Mouse (Mus musculus) left cerebral cortex, adult 8-10 months (tissue): ENCODE measurements around the gene Mif4gd. TPM values are rescaled to one million over a fixed set of nuclear protein-coding genes. Genes with fewer than 3 reads are reported as not detected.
A peak's percentile ranks its signal among the peaks of the same experiment; 100 is the strongest.

ENCODE experiments used
- DNase-seq, 2 experiments: peaks; one replicate each; pipeline ENCODE4 v3.0.0; 2022; ENCODE audit warnings: low spot score in 2 of 2
- total RNA-seq, 4 experiments: library from RNA; stranded (reverse); gene quantifications; 2 replicates each; pipeline ENCODE4 v1.2.4; 2022

Mif4gd gene
- total RNA-seq, 4 experiments from 2014 or later: 13.9 to 22.0 (median 17.6) TPM

- DNase-seq: no peak
Measured at GRCm38 (mm10) chr11:115584376-115585073, 28.2 kb downstream of the Mif4gd start.

- DNase-seq: no peak
Measured at GRCm38 (mm10) chr11:115582913-115583606, 29.7 kb downstream of the Mif4gd start.

GRCm38 (mm10) chr11:115579080-115579479 is 33.7 kb downstream of the Mif4gd start:
- DNase-seq: no peak

- DNase-seq: no peak
Measured at GRCm38 (mm10) chr11:115564961-115565360, 47.8 kb downstream of the Mif4gd start.

GRCm38 (mm10) chr11:115564064-115564809 is 48.5 kb downstream of the Mif4gd start, which contains the start of gene Nup85:
TSS of gene Nup85 (plus strand) at chr11:115564434.
- DNase-seq: peak; percentile 94 to 97

- no peak for DNase-seq
Measured at GRCm38 (mm10) chr11:115563406-115563805, 49.4 kb downstream of the Mif4gd start.

Other genes with a start within 250 kb of the Mif4gd start
- 100 to 1,000 TPM; 103 to 118 (median 107) TPM for gene Hid1, start 245.2 kb downstream of the Mif4gd start, total RNA-seq
- gene Cdr2l, start 231.1 kb downstream of the Mif4gd start, total RNA-seq: 10 to 100 TPM; 26.1 to 27.7 (median 26.9) TPM
- 100 to 1,000 TPM; 118 to 125 (median 120) TPM for gene Mrpl58, start 209.2 kb downstream of the Mif4gd start, total RNA-seq
- gene Atp5h, start 193.0 kb downstream of the Mif4gd start, total RNA-seq: 100 to 1,000 TPM; 439 to 484 (median 473) TPM
- 10 to 100 TPM; 63.2 to 74.5 (median 72.3) TPM for gene Kctd2, start 192.8 kb downstream of the Mif4gd start, total RNA-seq
- under 1 TPM in 2 of 4 experiments, not detected in 2; 0.16 to 0.30 TPM for gene Trim80, start 172.4 kb downstream of the Mif4gd start, total RNA-seq
- gene Slc16a5, start 150.5 kb downstream of the Mif4gd start, total RNA-seq: not detected
- 10 to 100 TPM; 11.6 to 15.1 (median 13.4) TPM for gene Armc7, start 137.3 kb downstream of the Mif4gd start, total RNA-seq
- 10 to 100 TPM; 58.4 to 66.1 (median 61.0) TPM for gene Nt5c, start 121.1 kb downstream of the Mif4gd start, total RNA-seq
- gene Jpt1, start 98.6 kb downstream of the Mif4gd start, total RNA-seq: 100 to 1,000 TPM; 125 to 152 (median 137) TPM
- gene Sumo2, start 76.7 kb downstream of the Mif4gd start, total RNA-seq: 100 to 1,000 TPM; 262 to 316 (median 290) TPM
- gene Nup85, start 48.5 kb downstream of the Mif4gd start, total RNA-seq: 10 to 100 TPM; 43.9 to 49.4 (median 46.0) TPM
- 10 to 100 TPM; 36.9 to 57.0 (median 48.4) TPM for gene Mrps7, start 9.0 kb downstream of the Mif4gd start, total RNA-seq
- gene Gga3, start 8.9 kb downstream of the Mif4gd start, total RNA-seq: 10 to 100 TPM; 73.8 to 92.9 (median 89.0) TPM
- 10 to 100 TPM; 54.5 to 62.2 (median 58.5) TPM for gene Slc25a19, start 15.3 kb upstream of the Mif4gd start, total RNA-seq
- gene Grb2, start 95.6 kb upstream of the Mif4gd start, total RNA-seq: 100 to 1,000 TPM; 206 to 217 (median 212) TPM
- 10 to 100 TPM; 58.1 to 66.3 (median 62.9) TPM for gene Tmem94, start 152.5 kb upstream of the Mif4gd start, total RNA-seq
- 10 to 100 TPM; 18.2 to 18.9 (median 18.4) TPM for gene Caskin2, start 200.7 kb upstream of the Mif4gd start, total RNA-seq
- gene Tsen54, start 201.8 kb upstream of the Mif4gd start, total RNA-seq: 10 to 100 TPM; 12.4 to 17.1 (median 14.5) TPM
- gene Llgl2, start 211.1 kb upstream of the Mif4gd start, total RNA-seq: 1 to 10 TPM; 2.5 to 5.2 (median 4.6) TPM
- gene Myo15b, start 245.4 kb upstream of the Mif4gd start, total RNA-seq: under 1 TPM; 0.07 to 0.89 (median 0.57) TPM